Mouse (Mus musculus) right cerebral cortex, adult 18-20 months (tissue): ENCODE data around the gene Atp8b5.

Experiments used
- DNase-seq: peaks from one replicate; pipeline ENCODE4 v3.0.0; 2022; ENCODE audit warnings: mixed read lengths

Gene Atp8b5

DNA sequence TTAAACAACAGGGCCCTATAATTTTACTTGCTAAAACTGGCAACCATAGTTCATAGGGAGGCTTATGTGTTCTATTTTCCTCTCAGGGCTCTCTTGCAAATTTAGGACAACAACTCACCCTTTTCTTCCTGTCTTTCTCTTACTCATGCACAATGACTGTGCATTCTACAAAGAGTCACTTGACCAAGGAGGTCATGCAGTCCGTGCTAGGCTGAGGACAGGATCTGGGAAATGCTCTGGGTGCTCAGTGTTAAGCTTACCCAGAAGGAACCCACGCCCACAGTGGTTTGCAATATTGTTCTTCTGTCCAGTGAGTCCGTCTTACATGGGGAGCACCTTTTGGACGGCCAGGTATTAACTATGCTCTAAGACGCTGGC is 117.1 kb downstream of the Atp8b5 start:
- DNase-seq, result no peak

- no peak for DNase-seq
These were observed 117.6 kb downstream of the Atp8b5 start for GRCm38 (mm10) chr4:43384541-43384940.

GRCm38 (mm10) chr4:43386932-43387331 is 120.0 kb downstream of the Atp8b5 start:
- no peak for DNase-seq

DNA sequence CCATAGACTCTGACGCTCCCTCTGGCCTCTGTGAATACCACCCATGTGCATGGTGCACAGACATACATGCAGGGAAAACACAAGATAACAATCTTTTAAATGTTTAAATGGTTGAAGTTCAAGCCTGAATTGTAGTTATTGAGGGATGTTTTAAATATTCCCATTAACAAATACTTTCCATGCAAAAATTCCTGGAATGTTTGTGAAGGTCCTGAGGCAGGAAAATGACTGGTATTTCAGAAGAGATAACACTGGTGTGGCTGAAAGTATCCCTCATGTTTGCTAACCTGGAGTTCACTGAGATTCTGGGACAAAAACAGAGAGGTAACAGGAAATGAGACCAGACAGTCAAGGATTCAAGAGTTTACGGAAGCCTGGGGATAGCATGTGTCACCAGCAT is 122.4 kb downstream of the Atp8b5 start:
- no peak for DNase-seq

- no peak for DNase-seq
These were observed 123.0 kb downstream of the Atp8b5 start for GRCm38 (mm10) chr4:43389845-43390440.

- no peak for DNase-seq
These were observed 124.6 kb downstream of the Atp8b5 start for GRCm38 (mm10) chr4:43391521-43392050.

- DNase-seq, result no peak
These were observed 127.5 kb downstream of the Atp8b5 start for GRCm38 (mm10) chr4:43394345-43394891.

- DNase-seq, result no peak
These were observed 128.2 kb downstream of the Atp8b5 start for GRCm38 (mm10) chr4:43395147-43395546.

DNA sequence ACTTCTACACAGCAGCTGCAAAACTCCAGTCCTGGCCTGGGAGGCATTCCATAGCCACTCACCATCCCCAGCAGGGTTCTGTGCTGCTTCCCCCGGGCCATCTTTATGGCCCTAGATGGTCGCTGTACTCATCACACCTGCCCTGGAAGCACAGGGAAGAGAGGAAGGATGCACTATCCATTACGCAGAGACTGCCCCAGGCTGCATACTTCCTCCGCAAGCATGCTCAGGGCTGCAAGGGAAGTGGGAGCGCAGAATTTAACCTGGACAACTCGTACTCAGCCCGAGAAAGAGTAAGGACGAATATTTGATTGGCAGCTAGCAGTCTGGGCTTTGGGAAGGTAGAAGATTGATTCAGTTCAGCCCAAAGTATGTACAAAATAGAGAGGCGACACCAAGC is 128.9 kb downstream of the Atp8b5 start:
- DNase-seq, result no peak

- no peak for DNase-seq
These were observed 129.4 kb downstream of the Atp8b5 start for GRCm38 (mm10) chr4:43396381-43396780.

GRCm38 (mm10) chr4:43398014-43398413 is 131.1 kb downstream of the Atp8b5 start:
- no peak for DNase-seq

DNA sequence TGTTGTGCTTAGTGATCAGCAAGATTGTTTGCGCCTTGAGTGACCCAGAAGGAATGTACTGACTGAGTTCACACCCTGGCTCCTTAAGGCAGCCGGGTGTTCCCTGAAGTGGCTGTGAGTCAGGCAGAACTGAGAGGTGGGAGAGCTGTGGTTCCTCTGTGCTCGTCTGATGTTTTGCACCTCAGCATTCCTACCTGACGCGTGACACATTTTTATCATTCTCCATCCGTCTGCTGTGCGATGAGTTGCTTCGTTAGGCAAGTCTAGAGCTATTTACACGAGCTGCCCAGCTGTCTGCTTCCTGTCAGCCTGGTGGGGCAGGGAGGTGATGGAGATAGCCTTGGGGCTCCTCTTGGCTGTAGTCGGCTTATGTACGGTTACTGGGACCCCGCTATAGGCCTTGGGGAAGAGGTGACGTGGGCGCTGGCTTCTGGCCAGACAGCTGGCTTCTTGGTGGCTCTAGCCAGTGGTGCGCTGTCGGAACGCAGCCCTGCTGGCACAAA is 131.9 kb downstream of the Atp8b5 start:
- DNase-seq, result peak; percentile 57

GRCm38 (mm10) chr4:43399391-43400131 is 132.6 kb downstream of the Atp8b5 start:
- no peak for DNase-seq

DNA sequence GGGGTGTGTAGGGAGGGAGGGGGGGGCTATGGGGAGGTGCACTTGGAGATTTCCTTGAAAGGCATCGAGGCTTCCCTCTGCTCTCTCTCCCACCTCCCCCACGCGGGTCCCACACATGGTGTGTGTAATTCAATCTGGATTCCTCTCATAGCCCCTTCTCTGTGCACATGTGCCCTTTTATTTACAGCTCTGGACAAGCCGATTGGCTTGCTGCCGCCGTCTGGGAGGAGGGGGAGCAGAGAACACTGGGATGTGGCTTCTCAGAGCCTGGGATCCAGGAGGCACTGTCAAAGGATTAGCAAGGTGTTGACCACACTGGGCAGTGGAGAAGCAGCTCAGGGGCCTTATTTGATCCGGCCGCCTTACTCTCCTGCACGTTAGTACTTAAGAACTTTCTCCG is 134.0 kb downstream of the Atp8b5 start:
- no peak for DNase-seq

- DNase-seq, result no peak
These were observed 134.5 kb downstream of the Atp8b5 start for GRCm38 (mm10) chr4:43401486-43401885.

DNA sequence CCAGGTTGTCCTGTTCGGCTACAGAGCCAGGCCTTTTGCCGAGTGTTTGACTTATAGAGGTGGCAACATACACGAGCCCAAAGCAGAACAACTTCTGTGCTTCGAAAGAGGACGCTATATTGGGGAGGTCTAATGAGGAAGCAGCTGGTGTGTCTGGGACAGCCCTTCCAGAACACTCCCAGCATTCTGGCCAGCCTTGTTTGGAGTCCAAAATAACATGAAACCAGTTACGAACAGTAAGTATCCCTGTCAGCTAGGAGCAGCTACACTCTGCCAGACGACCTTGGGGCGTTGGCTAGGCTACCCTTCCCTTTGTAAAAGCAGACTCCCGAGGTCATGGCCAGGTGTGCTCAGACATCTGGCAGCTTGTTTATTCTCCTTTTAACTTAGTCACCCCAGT is 135.3 kb downstream of the Atp8b5 start:
- no peak for DNase-seq

DNA sequence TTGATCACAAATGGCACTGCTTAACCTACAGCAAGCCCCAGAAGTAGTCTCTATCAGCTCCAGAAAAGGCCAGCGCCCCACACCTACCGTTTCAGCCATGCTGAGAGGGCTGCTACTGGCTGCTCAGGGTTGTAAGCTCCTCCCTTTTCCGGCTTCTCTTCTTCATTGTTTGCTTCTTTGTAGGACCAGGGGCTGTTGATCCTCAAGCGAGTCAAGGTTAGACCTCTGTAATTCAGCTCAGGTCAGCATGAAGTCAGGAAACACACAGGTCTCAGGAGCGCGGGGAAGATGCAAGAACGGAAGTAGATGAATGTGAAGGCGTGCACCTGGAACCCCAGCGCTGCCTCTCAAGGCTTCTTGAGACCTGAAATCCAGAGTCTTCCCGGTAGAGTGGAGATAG is 137.7 kb downstream of the Atp8b5 start:
- no peak for DNase-seq

DNA sequence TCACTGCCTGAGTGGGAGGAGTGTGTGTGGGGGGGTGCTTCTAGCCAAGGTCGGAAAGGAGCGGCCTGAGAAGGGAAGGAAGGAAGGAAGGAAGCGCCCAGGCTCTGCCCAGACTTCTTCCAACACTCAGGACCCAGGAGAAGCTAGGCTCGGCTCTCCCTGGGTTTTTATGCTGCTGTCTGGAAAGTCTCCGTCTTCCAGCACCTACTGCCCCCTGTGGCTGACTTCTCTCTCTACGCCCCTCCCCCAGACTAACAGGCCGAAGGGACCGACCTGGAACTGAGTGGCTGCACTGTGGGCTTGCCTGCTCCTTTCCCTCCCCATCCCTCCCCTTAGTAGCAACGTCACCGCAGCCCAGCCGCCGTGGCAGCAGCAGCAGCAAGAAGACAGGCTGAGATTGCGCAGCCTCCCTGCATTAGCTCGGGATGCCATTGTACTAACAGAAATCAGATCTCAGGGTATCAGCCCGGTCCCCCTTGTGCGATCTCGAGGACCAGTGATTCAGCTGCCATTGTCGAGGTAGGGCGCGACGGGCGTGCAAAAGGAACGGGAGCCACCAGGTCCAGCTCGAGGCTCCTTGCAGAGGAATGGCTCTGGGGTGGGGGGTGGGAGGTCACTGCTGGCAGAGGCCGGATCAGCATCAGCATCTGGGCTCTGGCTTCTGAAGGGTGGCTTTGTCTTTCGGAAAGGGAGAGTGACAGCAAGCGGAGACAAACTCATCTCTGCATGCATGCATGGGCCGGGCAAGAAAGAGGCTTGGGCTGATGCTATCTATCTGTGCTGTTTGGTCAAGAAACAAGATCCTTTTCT is 139.4 kb downstream of the Atp8b5 start:
- DNase-seq, result peak; percentile 80

DNA sequence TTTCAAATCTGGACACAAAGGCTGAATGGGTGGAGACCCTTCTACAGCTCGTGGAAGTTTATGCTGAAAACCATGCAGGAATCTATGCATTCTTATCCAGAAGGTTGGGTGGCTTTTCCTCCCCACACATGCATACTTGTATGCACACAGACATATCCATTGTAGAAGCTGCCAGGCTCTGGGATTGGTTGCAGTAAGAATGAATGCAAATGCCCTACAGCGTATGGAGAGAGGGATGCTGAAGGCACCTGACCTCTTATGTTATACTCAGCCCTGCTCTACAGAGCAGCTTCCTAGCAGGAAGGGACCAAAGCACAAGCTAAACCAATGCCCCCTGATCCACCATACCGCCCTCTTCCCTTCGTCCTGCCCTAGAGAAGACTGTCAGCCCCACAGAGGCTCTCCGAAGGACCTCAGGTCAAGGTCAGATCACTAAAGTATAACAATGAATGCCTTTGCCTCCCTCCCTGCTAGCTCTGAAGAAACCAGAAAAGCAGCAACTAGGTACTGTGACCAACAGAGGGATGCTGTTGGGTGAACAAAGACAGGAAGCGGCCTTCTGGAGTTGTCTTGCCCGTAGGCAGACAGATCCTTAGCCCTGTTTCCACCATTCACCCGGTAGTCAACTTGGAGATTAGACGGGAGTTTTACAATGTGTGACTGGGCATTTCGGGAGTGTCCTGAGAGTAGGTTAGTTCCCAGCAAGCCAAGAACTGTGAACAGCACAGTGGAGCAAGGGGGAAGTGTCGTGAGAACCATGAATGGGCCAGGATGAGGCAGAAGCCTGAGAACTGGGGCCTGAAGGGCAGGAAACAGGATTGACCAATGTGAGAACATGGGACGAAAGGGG is 140.3 kb downstream of the Atp8b5 start:
- no peak for DNase-seq

- no peak for DNase-seq
These were observed 147.8 kb downstream of the Atp8b5 start for GRCm38 (mm10) chr4:43414761-43415160.

GRCm38 (mm10) chr4:43415221-43416070 is 148.5 kb downstream of the Atp8b5 start:
- DNase-seq, result no peak
